Mouse (Mus musculus) effector memory CD4-positive, alpha-beta T cell, adult 7 months (primary cell): ENCODE measurements around the gene Cyp2j8. TPM values are rescaled to one million over a fixed set of nuclear protein-coding genes. Genes with fewer than 3 reads are reported as not detected.

ENCODE experiments used
- polyA plus RNA-seq: library from polyadenylated mRNA; unstranded; fragments of 100-300 nt; shearing (Covaris generic); gene quantifications from one replicate; pipeline ENCODE4 v1.2.1, GENCODE M21; 2017

Gene Cyp2j8
- polyA plus RNA-seq: not detected

DNA sequence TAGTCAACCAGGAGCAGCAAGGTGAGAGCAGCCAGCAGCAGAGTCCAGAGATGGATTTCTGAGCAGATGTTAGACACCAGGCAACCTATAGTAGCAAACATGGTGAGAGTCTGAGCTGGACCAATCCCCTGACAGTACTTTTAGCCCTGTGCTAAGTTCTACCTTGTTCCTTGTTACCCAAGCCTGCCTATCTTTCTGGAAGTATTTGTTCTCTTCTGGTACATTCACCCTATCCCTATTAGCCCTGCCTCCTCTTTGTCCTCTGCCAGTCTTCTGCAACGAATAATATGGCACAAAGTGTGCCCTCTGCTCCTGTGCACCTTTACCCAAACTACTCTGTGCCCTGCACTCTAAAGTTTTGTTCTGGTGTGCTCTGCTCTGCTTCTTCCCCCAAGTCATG is at the start of gene Cyp2j8:
Cyp2j8 (minus strand) TSS at position 101 of the 400 bp plus-strand sequence.

DNA sequence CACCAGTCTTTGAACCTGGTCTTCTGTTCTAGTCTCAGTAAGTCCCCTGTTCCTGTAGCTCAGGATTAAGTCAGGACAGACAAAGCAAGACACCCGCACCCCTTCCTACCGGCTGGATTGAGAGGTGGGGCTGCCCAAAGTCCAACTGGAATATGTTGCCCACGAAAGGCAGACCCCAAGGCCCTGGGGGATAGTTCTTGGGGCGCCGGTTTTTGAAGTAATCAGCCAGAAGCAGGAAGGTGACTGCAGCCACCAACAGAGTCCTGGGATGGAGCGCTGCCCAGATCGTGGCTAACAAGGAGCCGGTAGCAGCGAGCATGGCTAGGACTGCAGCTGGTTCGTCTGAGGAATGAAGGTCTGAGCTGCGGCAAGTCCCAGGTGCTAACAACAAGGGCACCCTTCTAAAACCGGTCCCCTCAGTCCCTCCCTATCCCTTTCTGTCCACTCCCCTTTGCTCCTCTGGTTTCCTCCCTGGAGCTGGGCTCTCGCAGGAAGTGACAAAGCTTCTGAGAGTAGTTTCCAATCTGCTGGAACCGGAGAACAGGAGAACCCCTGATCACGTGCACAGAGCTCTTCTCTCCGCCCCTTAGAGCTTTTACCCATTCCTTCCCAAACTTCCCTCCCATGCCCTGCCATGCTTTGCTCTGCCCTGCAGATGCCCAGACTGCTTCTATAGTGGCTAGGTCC is 46.1 kb upstream of the Cyp2j8 start, which contains the start of gene Cyp2j6:
Cyp2j6 (minus strand) TSS at position 529 of the 687 bp plus-strand sequence.

Other genes with a start within 250 kb of the Cyp2j8 start
- not detected for gene Cyp2j11, start 158.7 kb downstream of the Cyp2j8 start, polyA plus RNA-seq
- not detected for gene Cyp2j6, start 46.3 kb upstream of the Cyp2j8 start, polyA plus RNA-seq
- gene Cyp2j9, start 84.2 kb upstream of the Cyp2j8 start, polyA plus RNA-seq: 0.49 TPM
- gene Cyp2j5, start 156.8 kb upstream of the Cyp2j8 start, polyA plus RNA-seq: not detected